Mouse (Mus musculus) lung, postnatal 25 days (tissue): ENCODE data around the gene Slc7a8.

Source experiments
- DNase-seq: peaks from one replicate; pipeline ENCODE4 v3.0.0; 2022; ENCODE audit warnings: low spot score

Gene Slc7a8

DNA sequence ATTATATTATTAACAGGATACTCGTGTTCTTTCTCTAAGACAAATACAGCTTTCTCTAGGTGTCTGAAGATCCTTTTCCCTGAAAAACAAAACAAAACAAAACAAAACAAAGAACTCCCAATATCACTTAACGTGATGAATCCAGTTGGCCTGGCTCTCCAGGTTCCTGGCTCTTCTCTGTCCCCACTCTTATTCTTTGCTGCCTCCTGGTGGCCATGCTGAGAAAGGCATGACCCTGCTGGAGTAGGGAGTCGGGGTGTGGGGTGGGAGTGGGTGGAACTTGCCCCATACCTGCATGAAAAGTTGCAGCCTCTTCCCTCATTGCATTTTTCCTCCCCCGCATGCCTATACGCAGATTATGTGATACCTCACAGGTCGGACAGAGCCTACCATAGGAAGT, 80.4 kb downstream of the Slc7a8 start:
- DNase-seq, result peak; percentile 82

DNA sequence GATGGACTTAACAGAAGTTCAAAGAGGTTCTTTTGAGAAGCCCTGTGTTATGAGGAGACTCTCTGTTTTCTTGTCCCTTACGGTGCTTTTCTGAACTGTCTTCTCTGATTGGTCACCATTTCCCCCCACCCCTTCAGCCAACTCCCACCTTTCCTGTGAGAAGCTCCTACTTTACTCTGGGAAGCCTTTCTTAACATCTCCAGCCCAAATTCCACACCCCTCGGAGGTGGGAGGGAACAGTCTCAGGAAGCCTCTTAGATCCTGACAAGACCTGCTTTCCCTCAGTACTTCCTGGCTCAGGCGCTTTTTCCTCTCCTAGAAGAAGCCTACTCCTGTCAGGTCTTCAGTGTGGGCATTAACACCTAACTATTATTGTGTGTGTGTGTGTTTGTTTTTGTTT, 82.2 kb downstream of the Slc7a8 start:
- DNase-seq, result no peak

DNA sequence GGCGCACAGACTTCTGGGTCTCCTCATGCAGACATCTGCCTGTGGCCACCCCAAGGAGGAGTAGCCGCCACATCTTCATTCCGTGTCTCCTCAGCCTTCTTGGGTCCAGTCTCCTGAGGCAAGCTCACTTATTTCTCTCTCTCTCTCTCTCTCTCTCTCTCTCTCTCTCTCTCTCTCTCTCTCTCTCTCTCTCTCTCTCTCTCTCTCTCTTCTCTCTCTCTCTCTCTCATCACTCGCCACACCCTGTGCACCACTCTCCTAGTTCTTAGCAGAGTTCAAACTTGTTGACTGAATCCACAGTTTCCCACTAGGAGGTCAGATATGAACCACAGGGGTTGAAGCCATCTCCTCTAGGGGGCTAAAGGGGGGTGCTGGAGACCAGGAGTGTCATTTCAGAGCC, 83.0 kb downstream of the Slc7a8 start, which contains the start of gene Gm29776:
TSS of gene Gm29776 (minus strand) at position 101 of the 400 bp plus-strand sequence.
- no peak for DNase-seq

DNA sequence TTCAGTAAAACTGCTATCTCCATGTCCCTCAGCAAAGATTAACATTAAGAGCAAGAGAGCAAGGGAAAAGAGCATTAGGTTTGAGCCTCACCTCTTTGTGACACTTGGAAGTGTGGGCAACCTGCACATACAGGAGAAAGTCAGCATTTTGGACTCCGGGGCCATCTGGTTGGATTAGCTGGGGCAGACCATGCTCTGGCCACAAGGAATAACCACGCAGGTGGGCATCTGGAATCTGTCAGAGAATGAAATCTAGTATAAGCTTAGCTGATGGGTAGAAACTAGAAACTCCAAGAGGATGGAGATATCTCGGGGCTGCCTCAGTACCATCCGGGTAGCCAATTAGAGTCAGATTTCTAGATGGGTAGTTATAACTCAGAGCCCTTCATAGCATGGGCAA, 85.0 kb downstream of the Slc7a8 start:
- no peak for DNase-seq

DNA sequence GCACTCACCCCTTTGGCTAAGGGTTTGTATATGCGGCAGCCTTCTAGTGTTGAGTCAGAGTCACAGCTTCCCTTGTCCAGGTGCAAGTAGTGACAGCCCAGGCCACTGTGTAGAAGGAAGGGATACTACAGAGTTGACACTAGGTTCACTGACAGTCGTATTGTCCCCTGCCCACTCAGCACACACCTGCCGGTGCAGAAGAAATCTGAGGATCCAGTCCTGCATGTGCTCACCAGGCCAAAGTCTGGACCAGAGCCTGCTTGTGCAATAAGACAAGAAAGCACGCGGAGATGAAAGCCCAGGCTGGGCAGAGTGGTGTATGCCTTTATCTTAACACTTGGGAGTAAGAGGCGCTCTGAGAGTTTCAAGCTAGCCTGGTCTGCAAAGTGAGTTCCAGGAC, 86.7 kb downstream of the Slc7a8 start:
- DNase-seq, result no peak

DNA sequence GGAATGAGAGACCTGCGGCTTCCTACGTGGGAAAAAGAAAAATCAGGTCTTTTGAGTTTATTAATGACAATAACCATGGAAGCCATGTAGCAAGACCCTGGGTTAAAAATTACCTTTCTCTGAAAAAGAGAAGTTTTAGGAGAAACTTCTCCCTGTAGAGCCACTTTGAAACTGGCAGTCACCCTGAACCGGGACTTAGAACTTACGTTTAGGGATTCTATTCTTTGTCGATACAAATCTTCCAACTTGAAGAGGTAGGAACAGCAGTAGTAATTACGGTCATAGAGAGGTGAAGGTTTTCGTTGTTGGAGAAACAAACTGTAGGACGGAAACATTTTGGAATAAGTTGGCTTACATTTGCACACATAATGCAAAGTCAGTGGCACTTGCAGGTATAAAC, 94.5 kb downstream of the Slc7a8 start:
- DNase-seq, result no peak

DNA sequence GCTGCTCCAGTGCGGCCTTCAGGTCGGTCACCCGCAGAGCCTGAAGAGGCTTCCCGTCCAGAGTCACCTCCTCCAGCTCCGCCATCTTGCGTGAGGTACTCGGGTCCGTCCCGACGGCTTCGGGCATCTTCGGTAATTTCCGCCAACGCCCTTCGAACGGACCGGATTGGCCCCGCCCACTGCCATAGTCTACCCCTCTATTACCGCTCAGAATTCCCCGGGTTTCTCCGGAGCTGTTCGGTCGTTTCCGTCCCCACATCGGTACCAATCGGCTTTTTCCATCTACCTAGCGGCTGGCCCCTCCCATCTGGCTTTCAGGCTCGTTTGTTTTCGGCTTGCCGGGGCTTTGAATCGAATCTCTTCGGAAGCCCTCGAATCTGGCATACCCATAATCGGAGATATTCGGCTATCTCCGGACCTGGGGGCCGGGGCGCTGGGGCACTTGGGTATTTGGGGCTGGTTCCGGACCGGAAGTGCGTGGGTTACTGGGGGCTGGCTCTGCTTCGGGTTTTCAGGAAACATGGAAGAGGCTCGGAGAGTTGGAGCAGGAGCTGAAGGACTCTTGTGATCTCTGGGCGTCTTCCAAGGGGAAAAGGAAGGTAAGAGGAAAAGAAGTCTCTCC, 95.1 kb downstream of the Slc7a8 start, which contains the start of gene Acin1:
TSS of gene Acin1 (minus strand) at position 410 of the 622 bp plus-strand sequence.
- DNase-seq, result peak; percentile 100

DNA sequence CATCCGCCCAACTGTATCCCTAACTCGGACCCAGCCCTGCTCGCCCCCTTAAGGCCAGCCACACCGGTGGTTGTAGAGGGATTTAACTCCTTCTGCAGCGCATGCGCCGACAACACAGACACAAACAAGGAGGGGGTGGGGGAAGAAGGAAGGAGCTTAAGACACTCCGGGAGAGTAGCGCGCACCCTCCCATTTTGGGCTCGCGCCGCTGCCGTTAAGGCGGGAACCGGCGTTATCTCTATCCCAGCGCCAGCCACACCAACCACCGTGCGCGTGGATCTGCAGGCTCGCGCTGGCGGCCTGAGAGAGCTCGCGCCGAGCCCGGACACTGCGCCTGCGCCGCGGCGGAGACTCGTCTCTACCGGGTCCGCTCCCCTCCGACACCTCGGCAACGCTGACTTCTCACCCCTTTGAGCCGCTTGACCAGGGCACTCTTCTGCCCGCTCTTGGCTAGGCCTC, 95.7 kb downstream of the Slc7a8 start, which contains the start of gene 1700123O20Rik:
TSS of gene 1700123O20Rik (plus strand) at position 154 of the 459 bp plus-strand sequence.
- DNase-seq, result peak; percentile 77

DNA sequence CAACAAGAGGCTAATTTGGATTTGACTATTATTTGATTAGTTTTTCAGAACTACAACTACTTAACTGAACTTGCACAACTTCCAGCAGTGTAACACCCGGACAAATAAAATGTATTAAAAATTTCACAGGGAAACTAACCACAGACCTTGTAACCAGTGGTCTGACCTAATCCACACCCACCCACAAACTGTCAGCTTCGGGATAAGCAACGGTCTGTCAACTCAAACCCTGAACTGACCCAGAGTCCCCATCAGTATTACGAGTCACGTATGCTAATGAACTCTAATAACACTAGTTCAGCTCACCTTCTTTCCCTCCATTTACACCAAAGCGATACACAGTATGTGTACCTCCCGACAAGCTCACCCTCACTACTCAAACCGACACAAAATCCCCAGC, 96.3 kb downstream of the Slc7a8 start:
- DNase-seq, result no peak

DNA sequence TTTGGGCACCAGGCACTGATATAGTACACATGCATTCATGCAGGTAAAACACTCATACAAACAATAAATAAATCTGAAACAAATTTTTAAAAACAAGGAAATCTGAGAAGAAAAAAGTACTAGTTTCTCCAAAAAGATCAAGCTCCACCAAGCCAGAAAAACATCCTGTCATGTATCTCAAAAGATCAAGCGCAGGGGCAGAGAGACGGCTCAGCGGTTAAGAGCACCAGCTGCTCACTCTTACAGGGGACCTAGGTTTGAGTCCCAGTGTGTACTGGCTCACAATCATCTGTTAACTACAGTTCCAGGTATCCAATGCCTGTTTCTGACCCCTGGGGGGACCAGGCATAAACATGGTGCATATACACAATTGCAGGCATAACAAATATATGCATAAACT, 99.3 kb downstream of the Slc7a8 start:
- DNase-seq, result no peak

DNA sequence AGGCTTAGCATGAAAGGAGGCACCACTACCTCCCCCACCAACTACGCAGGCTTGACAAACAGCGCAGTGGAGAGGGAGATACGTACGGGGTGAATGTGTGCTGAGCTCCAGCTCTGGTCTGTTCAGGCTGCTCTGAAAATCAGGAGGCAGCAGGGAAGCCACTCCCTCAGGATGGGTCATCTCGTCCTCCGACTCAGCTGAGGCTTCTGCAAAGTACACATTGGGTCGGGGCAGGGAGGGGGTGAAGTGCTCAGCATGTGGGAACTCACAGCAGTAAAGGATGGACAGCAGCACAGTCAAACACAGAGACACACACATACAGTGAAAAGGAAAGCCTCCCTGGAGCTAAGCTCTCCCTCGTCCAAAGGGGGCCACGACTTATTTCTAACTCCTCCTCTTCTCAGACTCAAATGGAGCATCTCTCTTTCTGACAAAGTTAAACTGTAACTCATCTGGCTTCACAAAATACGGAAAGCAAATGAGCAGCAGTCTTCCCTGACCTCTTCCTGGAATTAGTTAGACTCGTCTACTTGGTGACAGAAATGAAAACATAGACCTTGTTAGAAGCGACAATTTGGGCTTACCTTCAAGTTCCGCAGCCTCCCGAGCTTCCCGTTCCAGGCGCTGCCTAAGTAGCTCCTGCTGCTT, 103.0 kb downstream of the Slc7a8 start:
- DNase-seq, result no peak

DNA sequence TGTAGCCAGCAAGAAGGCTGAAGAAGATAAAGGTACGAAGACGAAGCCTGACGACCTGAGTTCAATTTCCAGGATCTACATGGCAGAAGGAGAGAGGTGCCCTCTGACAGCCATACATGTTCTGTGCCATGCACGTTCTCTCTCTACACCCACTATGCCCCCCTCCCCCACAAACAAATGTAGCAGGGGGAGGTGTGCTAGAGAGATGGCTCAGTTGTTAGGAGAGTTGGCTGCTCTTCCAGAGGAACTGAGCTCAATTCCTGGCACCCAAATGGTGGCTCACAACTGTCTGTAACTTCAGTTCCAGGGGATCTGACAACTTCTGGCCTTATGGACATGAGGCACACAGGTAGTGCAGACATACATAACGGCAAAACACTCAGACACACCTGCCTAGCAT, 105.5 kb downstream of the Slc7a8 start:
- DNase-seq, result no peak

DNA sequence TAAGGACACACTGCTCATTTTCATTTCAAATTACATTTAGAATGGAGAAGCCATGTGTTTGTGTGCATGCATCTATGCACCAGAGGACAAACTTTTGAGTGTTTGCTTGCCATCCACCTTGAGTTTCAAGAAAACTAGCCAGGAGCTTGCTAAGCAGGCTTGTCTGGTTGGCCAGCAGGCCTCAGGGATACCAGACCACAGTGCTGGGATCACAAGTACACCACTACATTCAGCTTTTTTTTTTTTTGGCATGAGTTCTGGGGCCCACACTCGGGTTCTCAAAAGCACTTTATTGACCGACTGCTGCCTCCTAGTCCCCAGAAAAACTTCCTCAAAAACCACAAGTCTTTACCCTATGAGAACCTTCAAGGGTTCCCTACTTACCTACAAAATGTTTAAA, 107.4 kb downstream of the Slc7a8 start:
- peak; percentile 44 for DNase-seq
